Mouse (Mus musculus) kidney, postnatal 14 days (tissue): Measurements from ENCODE around the gene Syne2.

ENCODE experiments used
- DNase-seq: peaks from one replicate; pipeline ENCODE4 v3.0.0; 2022; ENCODE audit warnings: mixed read lengths

Gene Syne2

DNA sequence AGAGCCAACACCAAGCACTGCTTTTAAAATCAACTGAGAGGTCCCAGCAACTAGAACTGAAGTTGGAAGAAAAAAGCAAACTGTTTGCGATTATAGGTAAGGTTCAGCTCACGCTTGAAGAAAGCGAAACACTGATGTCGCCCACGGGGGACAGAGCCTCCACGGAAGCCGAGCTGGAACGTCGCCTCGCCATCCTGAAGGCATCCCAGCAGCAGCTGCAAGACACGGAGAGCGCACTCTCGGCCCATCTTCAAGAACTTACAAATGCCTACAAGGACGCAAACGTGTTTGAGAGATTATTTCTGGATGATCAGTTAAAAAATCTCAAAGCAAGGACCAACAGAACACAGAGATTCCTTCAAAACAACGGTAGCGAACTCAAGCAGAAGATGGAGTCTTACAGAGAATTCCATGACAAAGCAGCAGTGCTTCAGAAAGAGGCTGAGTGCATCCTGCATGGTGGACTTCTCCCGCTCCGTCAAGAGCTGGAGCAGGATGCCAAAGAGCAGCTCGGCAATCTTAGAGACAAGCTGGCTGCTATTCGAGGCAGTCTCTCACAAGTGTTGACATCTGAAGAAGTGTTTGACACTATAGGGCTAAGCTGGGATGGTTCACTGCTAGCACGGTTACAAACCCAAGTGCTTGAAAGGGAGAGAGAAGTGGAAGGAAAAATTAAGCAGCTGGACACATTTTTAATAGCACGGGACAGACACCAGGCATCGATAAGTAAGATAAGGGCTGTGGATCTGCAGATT is 148.7 kb downstream of the Syne2 start:
- no peak for DNase-seq

DNA sequence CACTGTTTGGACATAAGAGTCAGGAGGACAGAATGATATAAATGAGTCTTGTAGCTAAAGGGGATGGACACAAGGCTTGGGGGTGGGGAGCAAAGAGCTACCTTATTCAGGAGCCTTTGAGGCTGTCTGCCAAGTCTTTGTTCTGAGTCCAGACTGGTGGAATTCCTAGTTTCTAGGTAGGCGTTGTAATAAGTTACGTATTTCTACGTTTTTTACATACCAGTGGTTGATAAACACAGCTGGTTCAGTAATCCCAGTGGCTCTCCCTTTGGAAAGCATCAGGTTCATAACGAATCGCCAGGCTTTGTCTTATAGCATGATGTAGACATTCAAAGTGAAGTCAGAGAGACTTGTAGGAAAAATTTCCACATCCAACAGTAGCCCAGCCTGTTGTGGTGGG is 161.1 kb downstream of the Syne2 start:
- DNase-seq: peak; percentile 85

DNA sequence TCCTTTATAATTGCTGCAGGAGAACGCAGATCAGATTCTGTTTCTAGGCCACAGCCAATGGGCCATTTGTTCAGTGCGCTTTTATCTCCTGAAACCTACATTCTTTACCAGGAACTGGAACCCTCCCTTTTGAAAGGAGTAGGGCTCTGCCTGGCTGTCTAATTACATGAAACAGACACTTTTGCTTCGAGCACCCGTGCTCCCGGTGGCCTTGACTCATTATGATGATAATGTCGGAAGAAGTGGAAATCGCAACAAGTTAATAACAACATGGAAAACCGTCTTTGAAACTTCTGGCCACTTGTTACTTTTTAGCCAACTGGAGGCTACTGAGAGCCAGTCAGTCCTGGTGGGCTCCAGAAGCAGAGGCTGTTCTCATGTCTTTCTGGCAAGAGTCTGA is 165.4 kb downstream of the Syne2 start:
- no peak for DNase-seq

DNA sequence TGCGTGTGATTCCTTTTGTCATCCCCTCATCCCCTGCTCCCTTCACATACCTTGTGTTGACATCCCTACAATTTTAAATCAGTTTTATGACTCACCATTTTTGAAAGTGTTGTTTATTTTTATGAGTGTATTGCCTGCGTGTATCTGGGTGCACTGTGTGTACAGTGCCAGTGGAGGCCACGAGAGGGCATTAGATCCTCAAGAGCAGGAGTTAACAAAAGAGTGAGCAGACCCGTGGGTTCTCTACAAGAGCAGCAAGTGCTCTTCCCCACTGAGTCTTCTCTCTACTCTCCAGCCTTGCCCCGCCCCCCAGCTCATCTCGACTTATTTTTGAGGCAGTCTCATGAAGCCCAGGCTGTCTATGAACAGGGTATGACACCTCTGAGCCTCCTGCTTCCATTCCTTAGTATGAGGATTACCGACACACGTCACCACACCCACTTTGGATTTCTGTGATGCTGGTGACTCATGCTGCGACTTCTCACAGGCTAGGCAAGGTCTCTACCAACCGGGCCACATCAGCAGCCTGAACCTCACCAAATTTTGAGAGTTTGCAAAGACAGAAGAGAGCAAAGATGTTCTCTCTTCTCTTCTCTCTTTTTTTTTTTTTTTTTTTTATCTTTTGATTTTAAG is 174.4 kb downstream of the Syne2 start:
- DNase-seq: no peak

- peak; percentile 48 for DNase-seq
Observed at GRCm38 (mm10) chr12:75992946-75993345, 175.0 kb downstream of the Syne2 start.

- DNase-seq: peak; percentile 61
Observed at GRCm38 (mm10) chr12:75995086-75995485, 177.2 kb downstream of the Syne2 start.

DNA sequence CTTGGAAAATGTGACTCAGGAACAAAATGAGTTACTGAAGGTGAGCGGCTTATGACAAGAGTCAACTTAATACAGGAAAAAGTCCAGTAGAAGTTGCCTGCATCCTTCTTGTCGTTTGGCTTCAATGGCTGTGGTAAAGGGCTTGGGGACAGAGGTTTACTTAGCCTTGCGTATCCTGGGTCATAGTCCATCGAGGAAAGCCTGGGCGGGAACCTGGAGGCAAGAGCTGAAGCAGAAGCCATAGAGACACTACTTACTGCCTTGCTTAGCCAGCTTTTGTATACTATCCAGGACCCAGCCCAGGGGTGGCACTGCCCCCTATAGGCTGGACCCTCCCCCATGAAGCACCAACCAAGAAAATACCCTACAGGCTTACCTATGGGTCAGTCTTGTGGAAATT is 179.6 kb downstream of the Syne2 start:
- DNase-seq: peak; percentile 62

DNA sequence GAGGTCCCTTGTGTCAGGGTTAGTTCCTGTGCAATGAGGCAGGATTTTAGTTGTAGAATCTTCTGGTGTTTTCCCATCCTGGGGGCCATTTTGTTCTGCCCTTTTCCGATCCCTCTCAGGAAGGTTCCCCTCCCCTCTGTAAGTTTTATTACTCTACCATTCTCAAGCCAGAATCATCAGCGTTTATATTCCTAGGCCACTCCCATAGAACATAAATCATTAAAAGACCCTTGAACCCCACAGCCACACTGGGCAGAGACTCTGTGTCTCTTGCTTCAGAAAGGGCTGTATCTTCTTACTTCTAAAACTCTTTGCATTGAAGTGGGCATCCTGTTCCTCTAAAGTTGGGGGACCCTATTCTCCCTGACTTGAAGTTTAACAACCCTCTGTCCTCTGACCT is 180.5 kb downstream of the Syne2 start:
- no peak for DNase-seq

DNA sequence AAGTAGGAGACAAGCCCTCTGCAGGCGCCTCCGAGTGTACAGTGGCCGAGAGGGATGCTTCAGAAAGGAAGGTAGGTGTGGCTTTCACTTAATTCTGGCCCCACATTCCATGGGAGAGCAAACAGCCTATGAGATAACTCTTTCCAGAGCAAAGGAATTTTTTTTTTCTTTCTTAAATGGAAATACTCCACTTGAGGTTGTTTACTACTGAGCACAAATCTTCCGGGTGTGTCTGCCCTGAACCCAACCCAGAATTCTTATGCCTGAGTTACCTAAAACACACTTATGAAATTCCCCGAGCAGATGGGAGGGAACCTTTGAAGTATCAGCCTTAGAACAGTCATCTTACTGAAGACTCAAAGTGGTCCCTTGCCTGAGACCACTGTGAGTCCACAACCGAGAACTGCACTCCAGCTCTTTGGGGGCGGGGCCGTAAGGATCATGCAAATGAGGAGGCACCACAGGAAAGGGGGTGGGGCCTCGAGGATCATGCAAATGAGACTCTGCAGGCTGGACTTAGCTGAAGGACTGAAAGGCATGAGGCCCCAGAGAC is 186.8 kb downstream of the Syne2 start:
- DNase-seq: peak; percentile 64

DNA sequence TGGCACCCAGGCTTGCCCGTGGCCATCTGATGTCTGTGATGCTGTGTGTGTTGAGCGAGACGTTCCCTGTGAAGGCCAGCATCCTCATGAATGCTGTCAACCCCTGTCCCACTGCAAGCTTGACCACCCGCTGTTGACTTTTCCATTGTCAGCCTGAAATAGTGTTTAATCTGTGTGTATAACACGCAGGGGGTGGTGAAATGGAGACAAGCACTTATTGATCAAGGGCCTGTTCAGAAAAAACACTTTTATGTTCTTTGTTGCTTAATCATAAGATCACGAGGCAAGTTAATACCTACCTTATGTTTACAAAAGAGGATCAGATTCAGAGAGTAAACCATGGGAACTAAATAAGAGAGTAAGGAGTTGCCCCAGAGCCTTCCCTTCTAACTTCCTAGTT is 191.1 kb downstream of the Syne2 start:
- DNase-seq: no peak

GRCm38 (mm10) chr12:76012789-76013188 is 194.9 kb downstream of the Syne2 start:
- DNase-seq: no peak

DNA sequence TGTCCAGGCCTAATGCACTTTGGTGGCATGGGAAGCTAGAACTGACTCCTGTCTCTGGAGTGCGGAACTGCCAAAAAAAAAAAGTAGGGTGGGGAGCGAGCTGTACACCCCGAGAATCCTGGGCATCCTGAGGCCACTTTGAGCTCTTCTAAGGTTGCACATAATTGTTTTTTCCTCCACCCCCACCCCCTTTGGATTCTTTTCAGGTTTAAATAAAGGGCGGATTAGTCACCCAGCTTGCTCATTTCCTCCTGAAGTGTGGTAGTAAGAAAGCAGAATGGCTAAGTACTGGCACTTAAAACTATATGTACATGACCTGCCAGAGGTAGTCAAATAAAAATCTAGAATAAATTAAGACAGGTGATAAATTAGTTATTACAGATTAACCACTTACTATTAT is 195.5 kb downstream of the Syne2 start:
- no peak for DNase-seq

DNA sequence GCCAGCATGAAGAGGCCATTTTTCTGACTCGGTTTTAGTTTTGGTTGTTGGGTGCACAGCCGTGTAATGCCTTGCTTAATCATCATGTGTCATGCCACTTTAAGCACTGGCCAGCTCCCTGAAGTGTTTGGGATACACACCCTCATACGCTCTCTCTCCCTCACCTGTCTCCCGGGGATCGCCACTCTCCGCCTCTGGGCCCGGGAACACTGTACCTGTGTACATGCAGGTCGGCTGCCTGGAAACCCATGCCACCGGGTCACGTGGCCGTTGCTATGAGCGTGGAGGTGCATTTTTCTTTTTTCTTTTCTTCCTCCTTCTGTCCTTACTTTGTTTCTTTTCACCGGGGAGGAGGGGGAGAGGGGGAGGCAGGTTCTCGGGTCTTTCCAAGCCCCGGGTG is 197.1 kb downstream of the Syne2 start:
- DNase-seq: no peak

- peak; percentile 62 for DNase-seq
Observed at GRCm38 (mm10) chr12:76015489-76015888, 197.6 kb downstream of the Syne2 start.

DNA sequence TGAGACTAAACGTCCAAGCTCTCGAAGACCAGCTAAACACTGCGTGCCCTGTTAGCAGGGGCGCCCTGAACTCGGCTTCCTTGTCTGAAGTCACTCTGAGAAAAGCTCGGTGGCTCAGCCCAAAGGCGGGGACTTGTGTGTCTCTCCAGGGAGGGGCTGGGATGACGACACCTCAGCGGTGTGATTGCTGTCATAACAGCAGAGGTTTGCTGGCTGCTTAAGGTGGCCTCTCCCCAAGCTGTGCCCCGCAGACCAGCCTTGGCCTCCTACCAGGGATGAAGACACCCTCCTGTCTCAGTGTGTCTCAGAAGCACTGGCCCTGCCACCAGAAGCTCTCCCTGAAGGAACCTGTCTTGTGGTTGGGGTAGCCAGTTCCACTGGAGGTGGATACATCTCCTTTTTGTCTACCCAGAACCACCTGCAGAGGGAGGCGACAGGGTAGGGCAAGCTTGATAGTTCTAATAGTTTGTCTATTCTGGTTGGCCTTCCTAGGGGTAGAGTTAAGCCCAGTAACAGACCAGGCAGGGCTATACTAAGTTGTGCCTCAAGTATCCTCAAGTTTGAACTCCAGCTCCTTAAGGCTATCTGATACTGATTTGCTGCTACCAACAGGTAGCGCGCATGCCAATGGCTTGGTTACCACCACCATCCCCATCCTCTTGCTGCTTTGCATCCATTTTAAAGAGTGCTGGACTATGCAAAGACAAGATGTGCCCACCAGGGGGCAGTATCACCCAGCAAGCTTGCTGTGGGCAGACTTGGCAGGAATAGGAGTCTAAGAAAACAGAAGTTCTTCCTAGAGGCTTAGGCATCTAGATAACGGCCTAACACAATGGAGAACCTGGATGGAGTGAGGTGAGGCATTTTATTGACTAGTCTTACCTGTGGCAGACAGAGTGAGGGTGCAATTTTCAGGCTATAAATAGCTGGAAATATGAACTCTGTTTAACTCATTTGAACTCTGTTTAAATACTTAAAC is 198.5 kb downstream of the Syne2 start:
- DNase-seq: peak; percentile 61

DNA sequence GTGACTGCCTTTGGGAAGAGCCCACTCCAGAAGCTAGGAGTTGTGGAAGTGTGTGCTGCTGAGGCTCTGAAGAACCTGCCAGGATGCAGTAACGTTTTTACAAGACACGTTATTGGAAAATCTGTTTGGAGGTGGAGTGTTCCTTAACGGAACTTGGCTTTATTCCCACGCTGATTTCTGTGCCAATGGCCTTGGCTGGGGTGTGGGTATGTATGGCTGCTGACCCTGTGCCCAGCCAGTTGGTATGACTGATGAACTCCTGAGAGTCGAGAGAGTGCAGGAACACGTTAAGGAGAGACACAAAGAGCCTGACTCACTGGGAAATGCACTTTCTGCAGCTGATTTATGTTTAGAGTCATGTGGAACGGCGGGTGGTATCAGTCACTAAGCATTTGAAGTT is 200.7 kb downstream of the Syne2 start:
- DNase-seq: peak; percentile 22

DNA sequence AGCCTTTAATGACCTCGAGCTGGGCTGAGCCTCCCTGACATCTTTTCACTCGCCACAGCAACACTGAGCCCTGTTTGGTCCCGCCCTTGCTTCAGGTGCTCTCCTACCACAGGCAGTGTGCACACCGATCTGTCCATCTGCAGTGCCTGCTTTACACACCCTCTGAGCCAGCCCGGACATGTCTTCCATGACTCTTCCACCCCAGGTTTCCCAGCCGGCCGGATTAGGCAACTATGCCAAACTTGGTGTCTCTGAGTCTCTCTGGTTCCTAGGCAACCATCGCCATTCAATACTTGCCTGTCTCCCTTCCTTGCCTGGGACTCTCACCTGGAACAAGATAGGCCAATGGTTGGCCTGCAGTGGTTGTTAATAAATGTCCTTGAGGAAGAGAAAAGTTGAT is 224.4 kb downstream of the Syne2 start:
- no peak for DNase-seq

GRCm38 (mm10) chr12:76046561-76046960 is 228.6 kb downstream of the Syne2 start:
- DNase-seq: no peak

DNA sequence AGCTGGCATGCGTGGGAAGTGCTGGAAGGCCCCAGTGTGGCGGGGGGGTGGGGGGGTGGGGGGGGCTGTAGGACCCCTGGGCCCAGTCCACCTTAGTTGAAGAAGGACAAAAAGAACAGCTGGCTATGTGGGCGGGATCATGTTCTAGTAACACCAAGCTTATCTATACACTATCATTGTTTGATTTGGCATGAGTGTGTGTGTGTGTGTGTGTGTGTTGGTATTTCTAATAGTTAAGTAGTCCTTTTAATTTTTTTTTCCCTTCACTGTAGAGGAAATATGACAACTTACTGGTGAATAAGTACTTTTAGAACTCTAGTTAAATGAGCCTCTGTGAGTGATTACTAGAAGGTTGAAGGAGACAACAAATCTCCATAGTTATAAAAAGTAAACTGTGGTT is 230.0 kb downstream of the Syne2 start:
- no peak for DNase-seq

GRCm38 (mm10) chr12:76048672-76049071 is 230.7 kb downstream of the Syne2 start:
- no peak for DNase-seq

DNA sequence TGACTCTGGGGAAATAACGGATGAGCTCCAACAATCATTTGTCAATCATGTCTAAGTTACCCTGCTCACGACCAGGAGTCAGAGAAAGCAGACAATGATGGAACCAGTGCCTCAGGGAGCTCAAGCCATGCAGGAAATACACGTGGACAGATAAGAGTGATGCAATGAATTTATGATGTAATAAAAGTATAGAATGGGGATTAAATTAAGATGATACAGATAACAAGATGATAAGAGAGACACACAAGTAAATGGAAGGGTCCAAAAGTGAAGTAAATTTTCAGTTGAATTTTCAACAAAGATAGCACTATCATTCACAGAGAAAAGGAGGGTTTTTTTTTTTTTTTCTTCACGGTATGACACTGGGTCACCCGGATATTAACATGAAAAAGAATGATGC is 231.4 kb downstream of the Syne2 start:
- no peak for DNase-seq

DNA sequence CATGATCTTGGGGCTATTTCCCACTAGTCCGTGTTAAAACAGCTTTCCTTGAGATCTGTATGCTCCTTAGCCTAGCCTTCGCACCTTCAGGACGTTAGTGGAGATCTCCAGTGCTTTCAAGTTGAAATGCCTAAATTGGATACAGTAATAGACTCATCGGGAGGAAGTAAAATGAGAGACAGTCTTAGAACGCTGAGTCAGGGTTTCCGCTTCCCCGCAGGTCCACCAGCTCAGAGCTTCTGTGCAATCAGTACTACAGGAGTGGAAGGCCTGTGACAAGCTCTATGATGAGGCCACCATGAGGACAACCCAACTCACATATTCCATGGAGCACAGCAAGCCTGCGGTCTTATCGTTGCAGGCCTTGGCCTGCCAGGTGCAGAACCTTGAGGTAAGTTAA is 233.9 kb downstream of the Syne2 start:
- no peak for DNase-seq

- peak; percentile 37 for DNase-seq
Observed at GRCm38 (mm10) chr12:76054653-76055052, 236.7 kb downstream of the Syne2 start.
